Mouse (Mus musculus) MEL (cell line): ENCODE results near the gene Zfp446. TPM values are rescaled to one million over a fixed set of nuclear protein-coding genes. Genes with fewer than 3 reads are reported as not detected.
A peak's percentile ranks its signal among the peaks of the same experiment; 100 is the strongest.

Experiments used
- DNase-seq: peaks from one replicate; pipeline ENCODE4 v3.0.0; 2011; ENCODE audit warnings: low read depth, low spot score
- H3K27ac ChIP-seq: 2 replicates; pipeline ENCODE4 v1.5.1; 2012; ENCODE audit warnings: low read depth, mild to moderate bottlenecking, control low read depth, low read length, moderate library complexity; ENCODE audit not compliant: control insufficient read depth
- H3K27me3 ChIP-seq, 2 experiments: fragments of 150-350 bp in 1 of 2; sonication (generic) in 1 of 2; 2 replicates each; pipeline ENCODE4 v1.6.1; 2012; ENCODE audit warnings: low read length in 2 of 2, mild to moderate bottlenecking in 2 of 2, improper control_type of control experiment in 1 of 2, moderate library complexity in 1 of 2; ENCODE audit not compliant: insufficient read depth in 2 of 2, control insufficient read depth in 1 of 2
- H3K36me3 ChIP-seq, 2 experiments: 2 replicates each; pipeline ENCODE4 v1.6.1; 2012 to 2014; ENCODE audit warnings: low read length in 2 of 2, improper control_type of control experiment in 1 of 2, inconsistent platforms in 1 of 2, mild to moderate bottlenecking in 1 of 2; ENCODE audit not compliant: insufficient read depth in 2 of 2, control insufficient read depth in 1 of 2
- H3K4me1 ChIP-seq, 2 experiments: fragments of 150-350 bp in 1 of 2; sonication (generic) in 1 of 2; 2 replicates each; pipeline ENCODE4 v1.6.1; 2012; ENCODE audit warnings: low read length in 2 of 2, improper control_type of control experiment in 1 of 2, mild to moderate bottlenecking in 1 of 2; ENCODE audit not compliant: insufficient read depth in 2 of 2, control insufficient read depth in 1 of 2
- H3K4me3 ChIP-seq, 2 experiments: fragments of 150-350 bp in 1 of 2; sonication (generic) in 1 of 2; 2 replicates each; pipeline ENCODE4 v1.5.1; 2012; ENCODE audit warnings: low read depth in 2 of 2, low read length in 2 of 2, mild to moderate bottlenecking in 2 of 2, moderate library complexity in 2 of 2, control low read depth in 1 of 2, improper control_type of control experiment in 1 of 2; ENCODE audit not compliant: control insufficient read depth in 1 of 2, insufficient read depth in 1 of 2
- H3K79me2 ChIP-seq: 2 replicates; pipeline ENCODE4 v1.6.1; 2012; ENCODE audit warnings: mild to moderate bottlenecking, low read length, moderate library complexity; ENCODE audit not compliant: control insufficient read depth, poor library complexity, insufficient read depth
- H3K9ac ChIP-seq: 2 replicates; pipeline ENCODE4 v1.6.1; 2012; ENCODE audit warnings: low read depth, mild to moderate bottlenecking, control low read depth, low read length, moderate library complexity; ENCODE audit not compliant: control insufficient read depth, poor library complexity, severe bottlenecking
- H3K9me3 ChIP-seq: fragments of 150-350 bp; sonication (generic); replicated peaks from 2 replicates; pipeline ENCODE4 v1.6.1; 2012; ENCODE audit warnings: mild to moderate bottlenecking, low read length, improper control_type of control experiment, moderate library complexity; ENCODE audit not compliant: insufficient read depth
- BHLHE40 ChIP-seq: IDR thresholded peaks from 2 replicates; pipeline ENCODE4 v1.6.1; 2012; ENCODE audit warnings: low read depth, mild to moderate bottlenecking, inconsistent platforms, low read length, improper control_type of control experiment, borderline replicate concordance
- CHD1 ChIP-seq: IDR thresholded peaks from 2 replicates; pipeline ENCODE4 v1.6.1; 2012; ENCODE audit warnings: low read depth, mild to moderate bottlenecking, inconsistent platforms, low read length, improper control_type of control experiment
- CHD2 ChIP-seq: IDR thresholded peaks from 2 replicates; pipeline ENCODE4 v1.6.1; 2011; ENCODE audit warnings: low read length, improper control_type of control experiment
- CTCF ChIP-seq, 3 experiments: IDR thresholded peaks in 2 of 3; conservative IDR thresholded peaks in 1 of 3; 2 replicates each; pipeline ENCODE4 v1.5.1; 2011 to 2012; ENCODE audit warnings: low read length in 3 of 3, low read depth in 2 of 3, mild to moderate bottlenecking in 2 of 3, improper control_type of control experiment in 1 of 3, inconsistent platforms in 1 of 3, mixed read lengths in 1 of 3, moderate library complexity in 1 of 3; ENCODE audit not compliant: control insufficient read depth in 1 of 3, insufficient read depth in 1 of 3, poor library complexity in 1 of 3, severe bottlenecking in 1 of 3
- E2F4 ChIP-seq: IDR thresholded peaks from 2 replicates; pipeline ENCODE4 v1.6.1; 2011; ENCODE audit warnings: low read depth, low read length, improper control_type of control experiment, borderline replicate concordance
- HCFC1 ChIP-seq: IDR thresholded peaks from 2 replicates; pipeline ENCODE4 v1.6.1; 2012; ENCODE audit warnings: low read depth, mild to moderate bottlenecking, inconsistent platforms, low read length, improper control_type of control experiment, moderate library complexity
- JUND ChIP-seq: IDR thresholded peaks from 2 replicates; pipeline ENCODE4 v1.6.1; 2011; ENCODE audit warnings: low read depth, mild to moderate bottlenecking, improper control_type of control experiment, low read length
- MAX ChIP-seq: IDR thresholded peaks from 2 replicates; pipeline ENCODE4 v1.6.1; 2011; ENCODE audit warnings: low read length, improper control_type of control experiment
- MAZ ChIP-seq: IDR thresholded peaks from 2 replicates; pipeline ENCODE4 v1.6.1; 2012; ENCODE audit warnings: low read depth, mild to moderate bottlenecking, inconsistent platforms, low read length, improper control_type of control experiment
- MEF2A ChIP-seq: IDR thresholded peaks from 2 replicates; pipeline ENCODE4 v1.6.1; 2014; ENCODE audit warnings: low read depth, mild to moderate bottlenecking, inconsistent platforms, low read length, improper control_type of control experiment; ENCODE audit not compliant: poor library complexity, insufficient replicate concordance, severe bottlenecking; ENCODE audit errors: extremely low read depth
- MXI1 ChIP-seq: IDR thresholded peaks from 2 replicates; pipeline ENCODE4 v1.6.1; 2011; ENCODE audit warnings: mild to moderate bottlenecking, low read depth, low read length, improper control_type of control experiment
- MYB ChIP-seq: IDR thresholded peaks from 2 replicates; pipeline ENCODE4 v1.6.1; 2011; ENCODE audit warnings: mild to moderate bottlenecking, low read depth, low read length, improper control_type of control experiment
- NELFE ChIP-seq: IDR thresholded peaks from 2 replicates; pipeline ENCODE4 v1.6.1; 2011; ENCODE audit warnings: low read depth, low read length, improper control_type of control experiment
- NRF1 ChIP-seq: IDR thresholded peaks from 2 replicates; pipeline ENCODE4 v1.6.1; 2014; ENCODE audit warnings: low read depth, mild to moderate bottlenecking, inconsistent platforms, low read length, improper control_type of control experiment, moderate library complexity; ENCODE audit not compliant: poor library complexity, insufficient read depth, severe bottlenecking
- POLR2A ChIP-seq, 2 experiments: IDR thresholded peaks; 2 replicates each; pipeline ENCODE4 v1.6.1; 2011 to 2012; ENCODE audit warnings: low read length in 2 of 2, mild to moderate bottlenecking in 2 of 2, control low read depth in 1 of 2, improper control_type of control experiment in 1 of 2, low read depth in 1 of 2, moderate library complexity in 1 of 2; ENCODE audit not compliant: control insufficient read depth in 1 of 2, insufficient read depth in 1 of 2, poor library complexity in 1 of 2
- POLR2AphosphoS2 ChIP-seq: IDR thresholded peaks from 2 replicates; pipeline ENCODE4 v1.6.1; 2011; ENCODE audit warnings: low read length, improper control_type of control experiment
- USF1 ChIP-seq: IDR thresholded peaks from 2 replicates; pipeline ENCODE4 v1.6.1; 2014; ENCODE audit warnings: low read depth, mild to moderate bottlenecking, inconsistent platforms, low read length, improper control_type of control experiment, moderate library complexity
- ZC3H11A ChIP-seq: IDR thresholded peaks from 2 replicates; pipeline ENCODE4 v1.6.1; 2012; ENCODE audit warnings: low read depth, mild to moderate bottlenecking, inconsistent platforms, low read length, improper control_type of control experiment
- ZKSCAN1 ChIP-seq: IDR thresholded peaks from 2 replicates; pipeline ENCODE4 v1.6.1; 2012; ENCODE audit warnings: low read depth, mild to moderate bottlenecking, inconsistent platforms, low read length, improper control_type of control experiment, moderate library complexity
- ZMIZ1 ChIP-seq: IDR thresholded peaks from 2 replicates; pipeline ENCODE4 v1.6.1; 2012; ENCODE audit warnings: low read depth, mild to moderate bottlenecking, inconsistent platforms, low read length, improper control_type of control experiment, moderate library complexity
- ZNF384 ChIP-seq: IDR thresholded peaks from 2 replicates; pipeline ENCODE4 v1.6.1; 2012; ENCODE audit warnings: low read depth, mild to moderate bottlenecking, inconsistent platforms, low read length, improper control_type of control experiment
- polyA plus RNA-seq, 2 experiments: library from polyadenylated mRNA; stranded (reverse) in 1 of 2; unstranded in 1 of 2; fragments of >175 nt in 1 of 2; fragments of >200 nt in 1 of 2; gene quantifications; 2 replicates each; pipeline versions ENCODE4 v1.2.1 to v1.2.4; 2012; ENCODE audit warnings: low replicate concordance in 2 of 2, low read depth in 1 of 2; ENCODE audit not compliant: insufficient read length in 2 of 2, insufficient read depth in 1 of 2, missing spikeins in 1 of 2
- total RNA-seq: library from RNA; depleted of rRNA; stranded (reverse); fragments of 300-350 nt; gene quantifications from 2 replicates; pipeline ENCODE4 v1.2.3, GENCODE M21; 2012

Zfp446 gene
- total and polyA plus RNA-seq, 3 experiments = 3.4 to 4.9 TPM; not detected in 1

- peak overlapping the region; percentile 79 to 84 for H3K4me3 ChIP-seq
- peak; percentile 76 for DNase-seq
- peaks cover 6% of the 10 kb centered on the region for H3K79me2 ChIP-seq
- peaks cover 2 to 21% of the 10 kb centered on the region in 2 experiments; a peak in 2 of 4 replicates for H3K4me1 ChIP-seq
- no peak for TF ChIP-seq ZKSCAN1
- no peak for TF ChIP-seq ZNF384
- peak; percentile 37; the same call in 1 of the 2 replicates for TF ChIP-seq NRF1
- no peak for TF ChIP-seq CHD2
- peak; percentile 81; the same call in 1 of the 2 replicates for TF ChIP-seq CHD1
- no peak; the same call in 1 of the 2 replicates for TF ChIP-seq HCFC1
- peak; percentile 73 for TF ChIP-seq MXI1
- no peak for TF ChIP-seq NELFE
- no peak for TF ChIP-seq ZMIZ1
- TF ChIP-seq MYB = no peak
- TF ChIP-seq JUND = peak; percentile 97
- TF ChIP-seq ZC3H11A = no peak
- TF ChIP-seq POLR2AphosphoS2 = no peak
- no peak for TF ChIP-seq E2F4
- no peak for TF ChIP-seq MEF2A
- no peak for TF ChIP-seq MAX
- no peak for TF ChIP-seq BHLHE40
- no peak for TF ChIP-seq MAZ
- TF ChIP-seq POLR2A (IDR thresholded peaks at IDR 0.05; ENCODE audit: control insufficient read depth in 1 of 2, insufficient read depth in 1 of 2, low read depth in 1 of 2, low read length in 2 of 2, poor library complexity in 1 of 2) = no peak
- no peak for TF ChIP-seq USF1
- TF ChIP-seq CTCF (IDR thresholded peaks at IDR 0.05 in 2 of 3, conservative IDR thresholded peaks at IDR 0.05 in 1 of 3; ENCODE audit: control insufficient read depth in 1 of 3, insufficient read depth in 1 of 3, low read depth in 2 of 3, low read length in 3 of 3, poor library complexity in 1 of 3, severe bottlenecking in 1 of 3) = no peak
- H3K27ac ChIP-seq = peak overlapping the region; percentile 83
- H3K9me3 ChIP-seq = no peaks in the 10 kb centered on the region
- no peaks in the 10 kb centered on the region for H3K27me3 ChIP-seq
- H3K36me3 ChIP-seq = peaks cover 0 to 14% of the 10 kb centered on the region in 2 experiments; a peak in 2 of 4 replicates
- H3K9ac ChIP-seq = peak overlapping the region; percentile 84
These were observed 11.4 kb upstream of the Zfp446 start for GRCm38 (mm10) chr7:12966104-12966845.
